In the genomic region with DNA sequence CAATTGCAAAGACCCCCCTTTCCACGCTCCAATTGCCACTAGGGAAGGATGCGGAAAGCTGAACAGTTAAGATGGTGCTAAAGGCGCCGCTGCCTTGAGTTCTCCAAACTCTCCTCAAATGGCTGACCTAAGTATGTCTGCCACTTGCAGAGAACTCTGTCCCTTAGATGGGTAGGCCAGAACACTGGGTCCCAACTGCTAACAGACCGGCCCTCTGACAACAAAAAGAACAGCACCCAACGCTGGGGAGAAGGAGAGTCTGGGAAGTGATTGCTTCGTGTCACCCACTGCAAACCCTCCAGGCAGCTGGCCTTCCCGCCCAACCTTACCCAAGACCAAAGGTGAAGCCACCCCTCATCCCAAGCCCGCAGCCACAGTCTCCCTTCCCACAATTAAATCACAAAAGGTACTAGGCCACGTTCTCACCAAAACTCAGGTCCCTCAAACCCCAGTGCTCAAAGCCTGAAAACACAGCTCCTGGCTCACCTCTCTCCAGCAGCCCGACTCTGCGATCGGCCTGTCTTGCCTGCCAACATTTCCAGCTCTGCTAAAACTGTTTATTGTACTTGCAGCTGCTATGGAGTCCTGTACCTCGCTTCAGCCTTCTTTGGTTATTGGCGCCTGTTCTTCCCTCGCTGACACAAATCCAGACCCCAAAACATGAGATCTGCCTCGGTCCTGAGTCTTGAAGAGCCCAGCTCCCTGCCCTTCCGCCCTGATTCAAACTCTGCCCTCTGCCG, we compare ENCODE assay signal across 9 mouse cellular contexts. TPM values are rescaled to one million over a fixed set of nuclear protein-coding genes. Genes with fewer than 3 reads are reported as not detected.
A peak's percentile ranks its signal among the peaks of the same experiment; 100 is the strongest.
DNase-seq lines count a peak whose midpoint lies in the region; ATAC-seq and TF ChIP-seq lines count a peak whose summit lies in the region.
"Had no signal": no experiment of that assay in that cellular context is flagged by ENCODE, and none has a peak within 500 bp of the region (broad histone marks: within the 10 kb centered on the region; RNA-seq: fewer than 3 reads in every experiment).

No protein-coding gene starts in this region.

- H3K27me3 ChIP-seq in kidney, adult 2 months (replicated peaks; ENCODE audit: control insufficient read depth, insufficient read depth, low read length), result no peaks in the 10 kb centered on the region
- no peaks in the 10 kb centered on the region for H3K27me3 ChIP-seq in intestine, embryonic 14.5 days (replicated peaks; ENCODE audit: control insufficient read depth, insufficient read depth, low read length)

- no peaks in the 10 kb centered on the region for H3K36me3 ChIP-seq in kidney, adult 2 months (ENCODE audit: control insufficient read depth, insufficient read depth, low read length)
- no peaks in the 10 kb centered on the region for H3K36me3 ChIP-seq in intestine, embryonic 14.5 days (ENCODE audit: control insufficient read depth, insufficient read depth, low read length)
- H3K36me3 ChIP-seq: G1E had no signal

- peak; percentile 57 for ATAC-seq in intestine, embryonic 14.5 days (replicated peaks; ENCODE audit: low FRiP score, low TSS enrichment, low read depth)

- intact Hi-C loops in gastrocnemius, postnatal 14 days (cut with DNase I; ENCODE audit: low total_unique reads), result no loop called here

- H3K9me3 ChIP-seq in intestine, embryonic 14.5 days (ENCODE audit: control insufficient read depth, low read length), result no peaks in the 10 kb centered on the region
- H3K9me3 ChIP-seq: G1E had no signal

- TF ChIP-seq POLR2A in kidney, adult 2 months (IDR thresholded peaks at IDR 0.05; ENCODE audit: low read depth, low read length), result no peak
- no peak for TF ChIP-seq POLR2A in bone marrow, adult 2 months (IDR thresholded peaks at IDR 0.05; ENCODE audit: borderline replicate concordance, control insufficient read depth, low read depth, low read length)

- 79% methylated on average over 19 of the region's 19 CpGs for WGBS in kidney, adult 2 months
- 86% methylated on average over 19 of the region's 19 CpGs for WGBS in bone marrow, adult 2 months
- WGBS in intestine, embryonic 14.5 days, result 50% methylated on average over 19 of the region's 19 CpGs

- no peak for TF ChIP-seq CTCF in kidney, adult 2 months (conservative IDR thresholded peaks at IDR 0.05; ENCODE audit: insufficient read depth, insufficient read length, low read depth, low read length)
- TF ChIP-seq CTCF in bone marrow, adult 2 months (IDR thresholded peaks at IDR 0.05; ENCODE audit: control insufficient read depth, insufficient read depth, low read length), result no peak

- peak overlapping the region; percentile 27 for H3K4me3 ChIP-seq in kidney, adult 2 months (ENCODE audit: insufficient read depth, low read depth, low read length)
- H3K4me3 ChIP-seq in bone marrow, adult 2 months (replicated peaks; ENCODE audit: control insufficient read depth, low read depth, low read length), result peak overlapping the region; percentile 7
- peak overlapping the region; percentile 40 for H3K4me3 ChIP-seq in intestine, embryonic 14.5 days (ENCODE audit: low read depth, low read length)

- H3K9ac ChIP-seq in intestine, embryonic 14.5 days (ENCODE audit: low read length), result peak overlapping the region; percentile 57

- peak overlapping the region; percentile 58 for H3K4me2 ChIP-seq in intestine, embryonic 14.5 days (ENCODE audit: low read length)

- DNase-seq in kidney, adult 2 months, result no peak
- DNase-seq in kidney, adult 8-10 months, result no peak
- DNase-seq in gastrocnemius, postnatal 14 days, result peak; percentile 10
- DNase-seq in intestine, embryonic 14.5 days (ENCODE audit: low spot score), result peak; percentile 76
- DNase-seq in ovary, adult 18-20 months (ENCODE audit: low spot score), result peak; percentile 17
- no peak for DNase-seq in thymus, postnatal 36 days
- DNase-seq in cerebellum, adult 11 months, result no peak

- peak overlapping the region; percentile 56; the same call in 1 of the 2 replicates for H3K27ac ChIP-seq in kidney, adult 2 months (ENCODE audit: insufficient read depth, low read depth, low read length)
- H3K27ac ChIP-seq in bone marrow, adult 2 months (ENCODE audit: control insufficient read depth, insufficient read depth, low read depth, low read length, poor library complexity), result no peak overlapping the region
- peak overlapping the region; percentile 91 for H3K27ac ChIP-seq in intestine, embryonic 14.5 days (ENCODE audit: low read depth)

- H3K4me1 ChIP-seq in kidney, adult 2 months (ENCODE audit: control insufficient read depth, insufficient read depth, low read length), result no peaks in the 10 kb centered on the region
- H3K4me1 ChIP-seq in bone marrow, adult 2 months (ENCODE audit: control insufficient read depth, insufficient read depth, low read length), result no peaks in the 10 kb centered on the region
- H3K4me1 ChIP-seq in intestine, embryonic 14.5 days (replicated peaks; ENCODE audit: control insufficient read depth, insufficient read depth, low read length), result peaks cover 7% of the 10 kb centered on the region

RNA-seq across cellular contexts. Expression of a gene that starts 0.6 kb away (rescaled TPM):
- polyA plus RNA-seq in kidney, adult 2 months (2012; rRNA removed), result 9.5 and 9.7 TPM in 2 replicates
- polyA plus RNA-seq in bone marrow, adult 2 months (2011; ENCODE audit: insufficient read depth, insufficient read length, low replicate concordance, missing spikeins), result 3.2 and 6.0 TPM in 2 replicates
- total RNA-seq in gastrocnemius, postnatal 14 days (2021), result 10 to 100 TPM; 27.5 to 31.9 TPM
- polyA plus RNA-seq in intestine, embryonic 14.5 days (2014; fragmentation: Nextera tagmentation; extraction: Ambion mirVana), result 41.1 and 46.7 TPM in 2 replicates
- polyA plus RNA-seq: G1E had no signal

Comparison
In these comparisons a context has a peak if more than half of its experiments do, and no peak if none do; other contexts are left out.
1. DNase-seq: peak in gastrocnemius, postnatal 14 days (single experiment), intestine, embryonic 14.5 days (single experiment) and ovary, adult 18-20 months (single experiment); none in kidney, adult 2 months (single experiment), kidney, adult 8-10 months (0 of 2), thymus, postnatal 36 days (0 of 2) and cerebellum, adult 11 months (single experiment).
2. Peak in every context shown above with its lines, with median percentiles within 50 percentile points of each other: H3K4me3 ChIP-seq.